Mouse (Mus musculus): ENCODE data around the gene BB287469. TPM values are rescaled to one million over a fixed set of nuclear protein-coding genes. Genes with fewer than 3 reads are reported as not detected.
A peak's percentile ranks its signal among the peaks of the same experiment; 100 is the strongest.
"Not testable (repeated sequence)": the region's sequence is repeated elsewhere in the genome, so short reads cannot be mapped to it uniquely, and the experiment has no call there.

Gene BB287469
- not detected in 2 replicates for polyA plus RNA-seq (2014; fragmentation: Nextera tagmentation; extraction: Ambion mirVana)

DNA sequence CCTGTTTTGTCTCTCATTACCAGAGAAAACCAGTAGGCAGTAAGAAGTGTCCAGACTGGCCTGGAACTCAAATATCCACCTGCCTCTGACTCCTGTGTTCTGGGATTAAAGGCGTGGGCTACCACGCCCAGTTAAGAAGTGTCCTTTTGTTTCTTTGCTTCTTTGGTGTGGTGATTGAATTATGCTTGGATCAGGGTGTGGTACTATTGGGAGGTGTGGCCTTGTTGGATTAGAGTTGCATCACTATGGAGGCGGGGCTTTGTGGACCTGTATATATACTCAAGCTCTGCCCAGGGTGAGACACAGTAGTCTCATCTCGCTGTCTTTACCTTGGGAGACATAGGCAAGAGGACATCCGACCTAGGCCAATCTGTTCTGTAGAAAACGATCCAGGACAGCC lies at the start of gene BB287469:
Gene BB287469, plus strand, starts transcription at position 301 of the 400 bp plus-strand sequence.
- DNase-seq (ENCODE audit: low spot score); H3K4me2 ChIP-seq (replicated peaks; ENCODE audit: low read depth, low read length); H3K4me3 ChIP-seq (ENCODE audit: low read depth, low read length); ATAC-seq (ENCODE audit: low FRiP score); H3K36me3 ChIP-seq (ENCODE audit: control insufficient read depth, insufficient read depth, low read length); H3K9me3 ChIP-seq (ENCODE audit: control insufficient read depth, low read length); H3K27ac ChIP-seq (ENCODE audit: low read depth, low read length); H3K9ac ChIP-seq (ENCODE audit: low read depth, low read length); H3K4me1 ChIP-seq (replicated peaks; ENCODE audit: control insufficient read depth, insufficient read depth, low read length); H3K27me3 ChIP-seq (ENCODE audit: control insufficient read depth, insufficient read depth, low read length): not testable (repeated sequence)
- WGBS: 84% methylated on average over 5 of the region's 6 CpGs

DNA sequence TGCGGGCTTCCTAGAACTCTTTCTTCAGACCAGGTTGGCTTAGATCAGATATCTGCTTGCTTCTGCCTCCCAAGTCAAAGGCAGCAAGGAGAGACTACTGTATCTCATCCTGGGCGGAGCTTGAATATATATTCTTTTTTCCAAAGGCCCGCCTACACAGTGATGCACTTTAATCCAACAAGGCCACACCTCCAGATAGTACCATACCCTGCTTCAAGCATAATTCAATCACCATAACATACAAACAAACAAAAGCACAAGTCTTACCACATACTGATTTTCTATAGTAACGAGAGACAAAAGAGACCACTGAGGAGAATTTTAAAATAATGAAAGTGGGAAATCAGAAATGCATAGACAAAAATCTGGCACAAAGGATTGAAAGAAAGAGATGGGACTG lies 40.7 kb upstream of the BB287469 start, which contains the start of gene Gm21319:
Gene Gm21319, minus strand, starts transcription at position 101 of the 400 bp plus-strand sequence.
- H3K4me2 ChIP-seq (replicated peaks; ENCODE audit: low read depth, low read length); H3K9ac ChIP-seq (ENCODE audit: low read depth, low read length); H3K4me3 ChIP-seq (ENCODE audit: low read depth, low read length); H3K4me1 ChIP-seq (replicated peaks; ENCODE audit: control insufficient read depth, insufficient read depth, low read length); H3K36me3 ChIP-seq (ENCODE audit: control insufficient read depth, insufficient read depth, low read length); H3K9me3 ChIP-seq (ENCODE audit: control insufficient read depth, low read length); H3K27ac ChIP-seq (ENCODE audit: low read depth, low read length); DNase-seq (ENCODE audit: low spot score); ATAC-seq (ENCODE audit: low FRiP score); H3K27me3 ChIP-seq (ENCODE audit: control insufficient read depth, insufficient read depth, low read length): not testable (repeated sequence)
- WGBS: 86% methylated on average over 4 of the region's 4 CpGs

DNA sequence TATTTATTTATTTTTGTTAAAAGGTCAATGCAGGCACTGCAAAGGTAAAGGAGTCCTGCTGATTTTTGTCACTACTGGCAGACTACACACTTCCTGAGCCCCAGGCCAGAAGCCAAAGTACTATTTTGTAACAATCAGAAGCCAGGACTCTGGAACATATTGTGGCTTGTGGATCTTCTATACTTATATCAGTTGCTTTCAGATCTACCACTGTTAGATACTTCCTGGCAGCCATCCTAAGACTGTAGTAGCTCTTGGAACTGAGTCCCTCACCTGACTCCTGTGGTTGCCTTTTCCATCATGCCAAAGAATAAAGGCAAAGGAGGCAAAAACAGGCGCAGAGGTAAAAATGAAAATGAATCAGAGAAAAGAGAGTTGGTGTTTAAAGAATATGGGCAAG lies 21.2 kb upstream of the BB287469 start, which contains the start of gene Gm21936:
Gene Gm21936, plus strand, starts transcription at position 301 of the 400 bp plus-strand sequence.
- H3K4me1 ChIP-seq (replicated peaks; ENCODE audit: control insufficient read depth, insufficient read depth, low read length); H3K27ac ChIP-seq (ENCODE audit: low read depth, low read length); ATAC-seq (ENCODE audit: low FRiP score); H3K4me3 ChIP-seq (ENCODE audit: low read depth, low read length); H3K9ac ChIP-seq (ENCODE audit: low read depth, low read length); H3K27me3 ChIP-seq (ENCODE audit: control insufficient read depth, insufficient read depth, low read length); DNase-seq (ENCODE audit: low spot score); H3K4me2 ChIP-seq (replicated peaks; ENCODE audit: low read depth, low read length); H3K36me3 ChIP-seq (ENCODE audit: control insufficient read depth, insufficient read depth, low read length); H3K9me3 ChIP-seq (ENCODE audit: control insufficient read depth, low read length): not testable (repeated sequence)
- WGBS: 82% methylated on average over 1 of the region's 1 CpGs

DNA sequence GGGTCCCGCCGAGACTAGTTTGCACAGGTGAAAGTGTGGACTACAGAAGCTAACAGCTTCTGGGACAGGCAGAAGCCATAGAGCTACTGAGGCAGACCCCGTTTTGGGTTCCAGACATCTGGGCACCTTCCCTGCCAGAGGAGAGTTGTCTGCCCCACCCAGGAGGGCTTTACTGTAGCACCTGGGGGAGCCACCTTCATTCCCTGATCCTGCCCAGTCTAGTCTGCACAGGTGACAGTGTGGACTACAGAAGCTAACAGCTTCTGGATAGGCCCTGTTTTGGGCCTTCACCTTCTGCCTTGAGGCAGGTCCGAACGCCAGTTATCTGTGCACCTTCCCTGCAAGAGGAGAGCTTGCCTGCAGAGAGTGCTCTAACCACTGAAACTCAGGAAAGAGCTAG lies 18.4 kb upstream of the BB287469 start:
- H3K9me3 ChIP-seq (ENCODE audit: control insufficient read depth, low read length); H3K4me2 ChIP-seq (replicated peaks; ENCODE audit: low read depth, low read length); H3K27me3 ChIP-seq (ENCODE audit: control insufficient read depth, insufficient read depth, low read length); H3K4me1 ChIP-seq (replicated peaks; ENCODE audit: control insufficient read depth, insufficient read depth, low read length); H3K9ac ChIP-seq (ENCODE audit: low read depth, low read length); H3K4me3 ChIP-seq (ENCODE audit: low read depth, low read length); ATAC-seq (ENCODE audit: low FRiP score); H3K27ac ChIP-seq (ENCODE audit: low read depth, low read length); H3K36me3 ChIP-seq (ENCODE audit: control insufficient read depth, insufficient read depth, low read length); DNase-seq (ENCODE audit: low spot score): not testable (repeated sequence)
- 93% methylated on average over 5 of the region's 5 CpGs for whole genome bisulfite sequencing

DNA sequence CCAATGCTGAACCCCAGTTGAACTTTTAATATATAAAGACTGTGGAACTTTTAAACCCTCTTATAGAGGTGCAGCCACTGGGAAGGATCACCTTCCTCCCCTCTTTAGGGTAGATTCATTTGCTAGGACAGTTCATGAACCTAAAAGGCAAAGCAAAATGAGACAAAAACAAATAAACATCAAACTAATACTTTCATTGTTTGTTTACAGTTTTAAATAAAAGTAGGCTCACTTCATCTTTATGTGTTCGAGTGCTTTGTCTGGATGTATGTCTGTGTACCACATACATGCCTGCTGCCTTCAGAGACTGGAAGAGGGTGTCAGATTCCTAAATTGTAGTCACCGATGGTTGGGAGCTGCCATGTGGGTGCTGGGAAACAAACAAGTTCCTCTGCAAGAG lies 25.9 kb downstream of the BB287469 start, which contains the start of gene Gm2001:
Gene Gm2001, minus strand, starts transcription at position 101 of the 400 bp plus-strand sequence.
- not testable (repeated sequence) for H3K36me3 ChIP-seq (ENCODE audit: control insufficient read depth, insufficient read depth, low read length); ATAC-seq (ENCODE audit: low FRiP score); H3K9ac ChIP-seq (ENCODE audit: low read depth, low read length); H3K9me3 ChIP-seq (ENCODE audit: control insufficient read depth, low read length); H3K4me1 ChIP-seq (replicated peaks; ENCODE audit: control insufficient read depth, insufficient read depth, low read length); H3K27me3 ChIP-seq (ENCODE audit: control insufficient read depth, insufficient read depth, low read length); H3K4me3 ChIP-seq (ENCODE audit: low read depth, low read length); H3K27ac ChIP-seq (ENCODE audit: low read depth, low read length); DNase-seq (ENCODE audit: low spot score); H3K4me2 ChIP-seq (replicated peaks; ENCODE audit: low read depth, low read length)
- 67% methylated on average over 1 of the region's 2 CpGs for WGBS

DNA sequence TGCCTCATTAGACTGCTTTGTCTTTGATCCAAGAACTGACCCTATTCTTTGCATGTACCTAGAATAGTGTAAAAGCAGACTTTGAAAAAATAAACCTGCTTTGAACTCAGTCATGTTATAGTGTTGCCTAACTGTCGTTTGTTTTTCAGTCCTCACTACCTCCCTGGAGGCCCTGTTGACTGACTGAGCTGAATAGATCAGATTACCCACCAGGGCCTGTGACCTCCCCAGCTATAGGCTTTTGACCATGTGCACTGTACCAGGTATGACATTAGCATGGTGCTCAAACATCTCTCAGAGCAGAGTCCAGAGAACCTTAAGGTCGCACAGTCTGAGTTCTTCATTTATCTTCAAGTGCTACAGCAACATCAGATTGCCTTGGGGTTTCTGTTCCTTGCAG lies 34.3 kb downstream of the BB287469 start:
- DNase-seq (ENCODE audit: low spot score); H3K27me3 ChIP-seq (ENCODE audit: control insufficient read depth, insufficient read depth, low read length); H3K4me3 ChIP-seq (ENCODE audit: low read depth, low read length); H3K4me2 ChIP-seq (replicated peaks; ENCODE audit: low read depth, low read length); H3K4me1 ChIP-seq (replicated peaks; ENCODE audit: control insufficient read depth, insufficient read depth, low read length); H3K9ac ChIP-seq (ENCODE audit: low read depth, low read length); H3K27ac ChIP-seq (ENCODE audit: low read depth, low read length); H3K9me3 ChIP-seq (ENCODE audit: control insufficient read depth, low read length); ATAC-seq (ENCODE audit: low FRiP score); H3K36me3 ChIP-seq (ENCODE audit: control insufficient read depth, insufficient read depth, low read length): not testable (repeated sequence)
- no CpG with 5 or more reads among the region's 2 CpGs for WGBS

DNA sequence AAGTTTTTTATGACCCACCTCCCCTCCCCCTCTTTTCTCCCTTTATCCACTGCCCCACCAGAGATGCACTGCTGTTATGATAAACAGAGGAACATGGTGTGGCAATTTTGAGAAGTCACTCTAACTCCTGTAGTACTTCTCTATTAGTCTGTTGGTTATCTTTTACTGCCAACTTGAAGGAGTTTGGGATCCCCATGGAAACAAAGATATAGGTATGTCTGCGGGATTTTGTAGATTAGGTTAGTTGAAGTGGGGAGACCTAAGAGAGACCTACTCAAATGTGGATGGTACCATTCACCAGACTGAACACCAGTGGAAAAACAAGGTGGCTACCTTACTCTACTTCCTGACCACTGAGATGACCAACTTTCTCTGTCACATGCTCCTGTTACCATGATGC lies 39.7 kb downstream of the BB287469 start:
- not testable (repeated sequence) for ATAC-seq (ENCODE audit: low FRiP score); H3K9ac ChIP-seq (ENCODE audit: low read depth, low read length); DNase-seq (ENCODE audit: low spot score); H3K27ac ChIP-seq (ENCODE audit: low read depth, low read length); H3K9me3 ChIP-seq (ENCODE audit: control insufficient read depth, low read length); H3K4me2 ChIP-seq (replicated peaks; ENCODE audit: low read depth, low read length); H3K36me3 ChIP-seq (ENCODE audit: control insufficient read depth, insufficient read depth, low read length); H3K27me3 ChIP-seq (ENCODE audit: control insufficient read depth, insufficient read depth, low read length); H3K4me1 ChIP-seq (replicated peaks; ENCODE audit: control insufficient read depth, insufficient read depth, low read length); H3K4me3 ChIP-seq (ENCODE audit: low read depth, low read length)
- WGBS: 81% methylated on average over 1 of the region's 1 CpGs

DNA sequence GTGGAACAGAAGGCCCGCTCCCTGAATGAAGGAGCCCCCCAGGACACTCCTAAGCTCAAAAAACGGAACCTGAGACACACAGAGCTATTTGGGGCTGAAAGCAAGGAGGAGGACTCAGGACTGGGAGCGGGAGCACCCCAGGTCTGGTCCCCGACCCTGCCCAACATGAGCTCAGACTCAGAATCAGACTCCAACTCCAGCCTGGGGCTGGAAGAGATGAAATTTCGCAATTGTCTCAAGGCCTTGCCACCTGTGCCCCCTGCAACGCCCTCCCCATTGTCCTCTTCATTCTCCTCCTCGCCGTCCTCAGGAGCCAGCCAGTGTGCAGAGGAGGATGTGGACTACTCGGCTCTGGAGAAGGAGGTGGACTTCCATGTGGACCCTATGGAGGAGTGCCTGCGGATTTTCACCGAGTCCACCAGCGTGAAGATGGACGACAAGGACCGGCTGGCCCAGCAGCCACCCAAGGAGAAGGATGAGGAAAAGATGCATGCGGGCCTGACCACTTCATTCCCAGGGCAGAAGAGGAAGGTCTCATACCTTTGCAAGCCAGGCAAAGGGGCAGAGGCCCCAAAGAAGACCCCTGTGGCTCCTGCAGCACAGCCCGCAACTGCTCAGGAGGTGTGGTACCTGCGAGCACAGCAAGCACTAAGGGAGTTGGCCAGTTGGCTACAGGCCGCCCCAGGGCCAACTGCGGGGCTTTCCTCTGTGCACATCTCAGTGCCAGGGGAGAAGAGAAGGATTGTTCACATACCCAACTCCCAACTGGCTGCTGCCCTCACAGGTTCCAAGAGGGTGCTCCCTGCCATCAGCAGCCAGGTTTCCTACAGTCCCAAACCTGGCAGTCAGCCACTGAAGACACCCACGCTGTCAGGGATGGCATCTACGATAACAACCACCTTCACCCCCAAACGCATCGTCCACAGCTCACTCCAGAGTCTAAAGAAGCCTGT lies 45.6 kb downstream of the BB287469 start:
- H3K27ac ChIP-seq (ENCODE audit: low read depth, low read length); H3K9ac ChIP-seq (ENCODE audit: low read depth, low read length); DNase-seq (ENCODE audit: low spot score); H3K4me2 ChIP-seq (replicated peaks; ENCODE audit: low read depth, low read length); H3K36me3 ChIP-seq (ENCODE audit: control insufficient read depth, insufficient read depth, low read length); H3K4me1 ChIP-seq (replicated peaks; ENCODE audit: control insufficient read depth, insufficient read depth, low read length); H3K27me3 ChIP-seq (ENCODE audit: control insufficient read depth, insufficient read depth, low read length); H3K4me3 ChIP-seq (ENCODE audit: low read depth, low read length); H3K9me3 ChIP-seq (ENCODE audit: control insufficient read depth, low read length): not testable (repeated sequence)
- 0 out of 2 replicates have a peak, but pooled peaks have one; percentile 10 for ATAC-seq (ENCODE audit: low FRiP score)
- WGBS: 88% methylated on average over 23 of the region's 23 CpGs

DNA sequence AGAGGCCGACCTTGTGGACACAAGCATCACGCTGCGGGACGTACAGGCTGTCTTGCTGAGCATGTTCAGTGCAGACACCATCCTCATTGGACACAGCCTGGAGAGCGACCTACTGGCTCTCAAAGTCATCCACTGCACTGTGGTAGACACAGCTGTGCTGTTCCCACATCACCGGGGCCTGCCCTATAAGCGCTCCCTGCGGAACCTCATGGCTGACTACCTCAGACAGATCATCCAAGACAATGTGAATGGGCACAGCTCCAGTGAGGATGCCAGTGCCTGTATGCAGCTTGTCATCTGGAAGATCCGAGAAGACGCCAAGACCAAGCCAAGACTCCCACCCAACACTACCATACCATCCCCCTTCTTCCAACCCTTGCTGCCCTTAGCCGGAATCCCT lies 47.3 kb downstream of the BB287469 start:
- not testable (repeated sequence) for H3K27ac ChIP-seq (ENCODE audit: low read depth, low read length); H3K4me3 ChIP-seq (ENCODE audit: low read depth, low read length); ATAC-seq (ENCODE audit: low FRiP score); DNase-seq (ENCODE audit: low spot score); H3K4me1 ChIP-seq (replicated peaks; ENCODE audit: control insufficient read depth, insufficient read depth, low read length); H3K9ac ChIP-seq (ENCODE audit: low read depth, low read length); H3K9me3 ChIP-seq (ENCODE audit: control insufficient read depth, low read length); H3K4me2 ChIP-seq (replicated peaks; ENCODE audit: low read depth, low read length); H3K27me3 ChIP-seq (ENCODE audit: control insufficient read depth, insufficient read depth, low read length); H3K36me3 ChIP-seq (ENCODE audit: control insufficient read depth, insufficient read depth, low read length)
- 97% methylated on average over 9 of the region's 11 CpGs for WGBS

Data from hindbrain, embryonic 11.5 days (tissue).